Mouse (Mus musculus) lung, postnatal 4 days (tissue): Measurements from ENCODE around the gene Sstr4.

ENCODE experiments used
- DNase-seq, 2 experiments: peaks; one replicate each; pipeline ENCODE4 v3.0.0; 2021

Sstr4 gene

DNA sequence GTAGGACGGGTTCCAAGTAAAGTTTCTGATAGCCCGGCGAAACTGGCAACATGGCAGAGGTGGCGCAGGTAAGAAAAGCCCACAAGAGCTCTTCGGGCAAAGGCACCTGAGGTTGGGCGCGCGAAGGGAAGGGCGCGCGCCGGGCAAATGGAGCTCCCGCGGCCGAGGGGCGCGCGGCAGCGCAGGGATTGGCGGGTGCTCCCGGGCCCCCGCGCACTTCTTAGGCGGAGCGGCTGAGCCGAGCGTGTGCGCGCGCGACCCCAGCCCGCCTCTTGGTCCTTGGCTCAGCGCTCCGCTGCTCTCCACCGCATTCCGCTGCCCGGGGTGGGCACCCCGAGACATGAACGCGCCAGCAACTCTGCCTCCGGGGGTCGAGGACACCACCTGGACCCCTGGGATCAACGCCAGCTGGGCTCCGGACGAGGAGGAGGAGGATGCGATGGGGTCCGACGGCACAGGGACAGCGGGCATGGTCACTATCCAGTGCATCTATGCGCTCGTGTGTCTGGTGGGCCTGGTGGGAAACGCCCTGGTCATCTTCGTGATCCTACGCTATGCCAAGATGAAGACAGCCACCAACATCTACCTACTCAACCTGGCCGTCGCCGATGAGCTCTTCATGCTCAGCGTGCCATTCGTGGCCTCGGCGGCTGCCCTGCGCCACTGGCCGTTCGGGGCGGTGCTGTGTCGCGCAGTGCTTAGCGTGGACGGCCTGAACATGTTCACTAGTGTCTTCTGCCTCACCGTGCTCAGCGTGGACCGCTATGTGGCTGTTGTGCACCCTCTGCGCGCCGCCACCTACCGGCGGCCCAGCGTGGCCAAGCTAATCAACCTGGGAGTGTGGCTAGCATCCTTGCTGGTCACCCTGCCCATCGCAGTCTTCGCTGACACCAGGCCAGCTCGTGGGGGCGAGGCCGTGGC, at the start of gene Sstr4:
TSS of gene Sstr4 (plus strand) at position 214 of the 921 bp plus-strand sequence.
- peak; percentile 72 to 74 for DNase-seq

DNA sequence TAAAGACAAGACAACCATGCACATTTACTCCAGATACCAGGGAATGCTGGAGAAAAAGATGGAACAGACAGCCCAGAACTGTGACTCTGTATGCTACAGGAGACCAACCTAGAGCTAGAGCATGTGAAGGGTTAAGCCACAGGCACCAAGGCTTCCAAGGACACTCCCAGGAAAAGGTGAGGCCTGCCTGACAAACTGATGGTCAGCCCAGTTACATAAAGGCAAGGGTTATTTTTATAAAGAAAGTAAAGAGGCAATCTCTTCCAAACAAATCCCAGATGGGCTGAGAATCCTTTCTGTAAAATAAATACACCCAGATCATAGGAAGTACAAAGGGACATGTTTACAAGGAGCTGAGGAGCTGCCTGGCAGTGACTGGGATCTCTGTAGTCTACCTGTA, 49.8 kb upstream of the Sstr4 start:
- DNase-seq: peak; percentile 21 to 54

DNA sequence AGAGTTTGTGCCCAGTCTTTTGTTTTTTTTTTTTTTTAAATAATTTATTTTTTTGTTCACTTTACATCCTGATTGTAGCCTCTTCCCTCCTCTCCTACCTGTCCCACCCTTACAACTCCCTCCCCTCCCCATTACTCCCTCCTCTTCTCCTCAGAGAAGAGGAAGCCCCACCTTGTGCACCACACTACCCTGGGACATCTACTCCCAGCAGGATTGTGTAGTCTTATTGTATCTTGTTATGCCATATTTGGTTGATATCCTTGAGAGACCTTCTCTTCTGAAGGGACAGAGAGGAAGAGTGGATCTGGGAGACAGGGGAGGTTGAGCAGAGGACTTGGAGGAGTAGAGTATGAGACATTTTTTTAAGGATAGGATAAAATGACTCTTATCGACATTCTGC, 48.2 kb upstream of the Sstr4 start:
- DNase-seq: no peak

DNA sequence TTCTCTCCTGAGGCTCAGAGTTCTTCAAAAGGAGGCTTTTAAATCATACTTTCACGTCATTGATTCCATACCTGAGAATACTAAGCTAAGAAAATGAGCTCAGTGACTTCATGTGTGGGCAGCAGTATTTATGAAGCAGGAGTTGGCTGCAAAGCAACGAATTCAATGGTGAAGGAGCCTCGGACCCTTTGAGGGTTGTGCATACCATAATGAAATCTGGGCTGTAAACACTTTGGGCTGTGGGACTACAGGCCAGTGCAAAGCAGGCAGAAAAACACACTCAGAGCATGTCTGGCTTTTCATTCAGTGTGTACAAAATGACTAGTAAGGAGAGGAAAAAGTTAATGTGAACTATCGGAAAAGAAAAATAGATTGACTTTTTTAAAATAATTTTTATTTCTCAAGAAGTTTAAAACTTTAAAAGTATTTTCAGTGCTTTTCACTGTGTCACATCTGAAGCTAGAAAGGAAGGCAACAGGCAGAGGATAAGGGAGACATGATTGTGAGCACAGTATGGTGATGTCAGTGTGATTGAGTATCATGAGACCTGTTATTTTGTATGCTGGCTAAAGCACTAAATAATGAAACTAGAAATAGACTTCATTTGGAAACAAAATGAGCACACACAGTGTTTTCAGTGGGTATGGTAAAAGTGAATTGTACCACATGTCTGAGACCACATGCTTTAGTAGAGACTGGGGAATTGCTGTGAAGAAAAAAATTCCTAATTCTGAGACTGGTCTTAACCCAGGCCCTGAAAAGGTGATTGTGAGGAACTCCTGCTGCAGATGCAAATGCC, 45.4 kb upstream of the Sstr4 start:
- DNase-seq: no peak

DNA sequence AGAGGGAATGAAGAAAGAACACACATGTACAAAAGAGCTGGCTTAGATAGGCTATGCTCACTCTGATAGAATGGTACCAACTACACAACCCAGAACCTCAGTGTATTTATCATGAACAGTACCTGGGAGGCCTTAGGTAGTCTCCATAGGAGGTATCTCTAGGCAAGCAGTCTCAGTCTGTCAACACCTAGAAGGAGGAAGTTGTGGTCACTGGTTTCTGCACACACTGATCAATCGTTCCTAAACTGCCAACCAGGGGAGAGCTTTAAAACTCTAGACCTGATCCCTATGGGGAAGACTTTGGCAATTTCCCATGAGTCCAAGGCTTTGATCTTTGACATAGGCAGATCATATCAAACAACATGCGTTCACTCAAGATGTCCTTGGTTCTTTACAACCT, 44.7 kb upstream of the Sstr4 start:
- DNase-seq: no peak

DNA sequence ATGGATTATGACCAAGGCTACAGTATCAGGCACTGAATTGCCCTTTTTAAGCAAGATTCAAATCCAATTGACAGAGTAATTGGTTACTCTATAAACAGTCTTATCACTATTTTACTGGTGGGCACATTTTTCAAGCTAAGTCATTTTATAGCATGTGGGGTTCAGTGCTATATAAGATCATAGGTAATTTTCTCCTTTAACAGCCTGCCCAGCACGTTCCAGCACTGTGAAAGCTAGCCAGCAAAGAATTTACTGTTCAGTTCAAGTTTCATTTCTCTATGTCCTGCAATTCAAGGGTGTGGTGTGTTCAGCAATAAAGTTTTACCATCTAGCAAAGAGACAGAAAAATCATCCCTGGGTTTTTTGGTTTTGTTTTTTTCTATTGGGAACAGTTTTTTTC, 42.5 kb upstream of the Sstr4 start:
- DNase-seq: no peak

DNA sequence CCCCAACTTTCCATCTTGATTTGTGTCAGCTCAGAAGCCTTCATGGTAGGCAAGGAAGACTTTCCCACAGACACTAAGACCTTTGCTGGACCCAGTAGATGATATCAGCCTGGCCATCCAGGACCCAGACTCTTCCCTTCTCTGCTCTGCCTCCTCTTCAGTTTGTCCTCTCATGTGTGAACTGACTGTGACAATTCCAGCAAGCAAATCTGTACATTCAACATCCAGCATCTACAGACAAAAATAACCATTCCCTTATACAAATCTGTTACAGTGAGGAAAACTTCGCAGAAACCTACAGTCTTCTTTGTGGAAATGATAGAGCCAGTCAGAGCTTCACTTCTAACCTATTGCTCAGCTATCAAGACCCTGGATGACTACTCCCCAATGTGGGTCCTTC, 38.0 kb upstream of the Sstr4 start:
- DNase-seq: no peak

DNA sequence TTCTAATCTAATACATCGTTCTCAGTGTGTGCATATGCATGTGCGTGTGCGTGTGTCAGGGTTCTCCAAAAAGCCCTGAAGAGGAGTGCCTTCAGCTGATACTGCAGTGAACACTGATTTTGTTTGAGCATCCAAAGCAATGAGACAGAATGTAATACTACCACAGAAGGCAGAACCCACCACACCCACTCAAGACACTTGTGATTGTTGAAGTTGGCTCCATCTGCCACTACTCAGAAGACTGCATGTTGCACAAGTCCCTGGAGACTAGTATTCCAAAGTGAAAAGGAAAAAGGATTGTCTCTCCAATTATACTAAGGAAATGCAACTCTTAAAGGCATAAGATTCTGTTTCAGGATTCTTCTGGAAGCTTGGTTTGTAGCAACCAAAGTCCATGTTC, 30.6 kb upstream of the Sstr4 start:
- DNase-seq: no peak

DNA sequence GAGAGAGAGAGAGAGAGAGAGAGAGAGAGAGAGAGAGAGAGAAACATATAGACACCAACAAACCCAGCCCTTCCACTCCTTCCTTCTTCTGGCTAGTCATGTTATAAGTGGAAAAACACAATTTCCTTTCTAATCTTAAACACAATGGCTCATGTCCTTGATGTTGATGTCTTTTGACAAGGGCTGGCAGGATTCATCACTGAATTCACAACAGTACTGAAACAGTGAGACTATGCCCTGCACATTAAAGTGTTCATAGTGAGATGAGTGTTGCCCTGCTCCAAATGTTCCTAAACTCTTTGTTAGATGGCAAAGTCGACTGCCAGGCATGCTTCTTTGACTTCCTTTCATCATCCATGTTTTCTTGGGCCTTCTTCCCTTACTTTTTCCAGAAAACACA, 29.9 kb upstream of the Sstr4 start:
- DNase-seq: no peak

DNA sequence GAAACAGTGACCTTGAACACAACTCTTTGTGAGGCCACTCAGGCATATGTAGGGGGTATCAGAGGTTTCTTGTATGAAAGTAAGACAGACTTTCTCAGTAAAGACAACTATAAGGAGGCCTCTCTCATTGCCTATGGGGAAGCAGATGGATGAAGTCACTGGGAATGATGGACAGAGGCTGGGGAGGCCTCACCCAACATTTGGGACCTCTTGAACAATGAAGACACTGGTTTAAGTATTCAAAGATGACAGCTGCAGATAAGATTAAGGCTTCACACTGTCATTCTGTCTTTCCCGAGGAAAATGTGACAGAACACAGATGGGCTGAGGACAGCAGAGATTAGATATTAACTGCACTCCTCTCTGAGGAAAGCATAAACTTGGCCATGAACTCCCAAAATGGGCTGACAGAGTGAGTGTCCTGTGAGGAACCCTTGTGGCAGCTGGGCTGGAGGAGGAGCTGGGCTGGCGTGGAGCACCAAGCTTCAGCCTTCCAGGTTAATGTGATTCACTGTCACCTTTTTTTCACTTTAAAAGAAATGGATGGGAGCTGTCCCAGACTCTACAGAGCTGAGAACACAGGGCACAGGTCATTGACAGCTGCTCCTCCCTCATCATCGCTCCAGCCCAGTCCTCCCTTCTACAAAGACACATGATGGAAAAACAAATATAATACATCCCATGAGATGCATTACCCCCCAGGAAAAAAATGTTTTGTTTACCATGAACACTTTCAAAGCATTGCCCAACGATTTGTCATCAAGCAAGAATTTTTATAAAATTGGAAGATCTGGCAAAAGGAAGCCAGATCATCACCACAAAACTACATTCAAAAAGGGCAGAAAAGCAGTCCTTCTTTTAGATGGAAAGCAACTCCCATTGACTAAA, 23.2 kb upstream of the Sstr4 start:
- peak; percentile 33 to 72 for DNase-seq

DNA sequence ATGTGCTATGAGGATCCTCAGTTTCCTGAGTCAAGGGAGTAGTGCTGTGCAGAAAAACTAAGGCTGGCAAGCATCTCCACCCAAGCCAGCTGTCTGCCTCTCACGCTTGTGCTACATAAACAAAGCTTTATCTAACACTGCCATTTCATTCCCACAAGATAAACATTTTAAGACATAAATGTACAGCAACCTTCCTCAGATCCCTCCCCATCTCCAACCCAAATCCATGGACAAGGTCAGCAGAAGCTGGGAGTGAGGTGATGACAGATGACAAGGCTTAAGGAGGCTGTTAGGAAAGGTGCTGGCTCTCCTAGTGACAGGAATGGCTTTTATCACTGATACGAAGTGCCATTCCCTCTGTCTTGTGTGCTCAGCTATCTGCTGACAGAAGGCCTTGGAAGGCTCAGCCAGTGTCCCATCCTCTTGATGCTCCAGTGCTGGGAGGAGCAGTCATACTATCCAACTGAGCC, 21.5 kb upstream of the Sstr4 start:
- peak; percentile 33 to 72 for DNase-seq

DNA sequence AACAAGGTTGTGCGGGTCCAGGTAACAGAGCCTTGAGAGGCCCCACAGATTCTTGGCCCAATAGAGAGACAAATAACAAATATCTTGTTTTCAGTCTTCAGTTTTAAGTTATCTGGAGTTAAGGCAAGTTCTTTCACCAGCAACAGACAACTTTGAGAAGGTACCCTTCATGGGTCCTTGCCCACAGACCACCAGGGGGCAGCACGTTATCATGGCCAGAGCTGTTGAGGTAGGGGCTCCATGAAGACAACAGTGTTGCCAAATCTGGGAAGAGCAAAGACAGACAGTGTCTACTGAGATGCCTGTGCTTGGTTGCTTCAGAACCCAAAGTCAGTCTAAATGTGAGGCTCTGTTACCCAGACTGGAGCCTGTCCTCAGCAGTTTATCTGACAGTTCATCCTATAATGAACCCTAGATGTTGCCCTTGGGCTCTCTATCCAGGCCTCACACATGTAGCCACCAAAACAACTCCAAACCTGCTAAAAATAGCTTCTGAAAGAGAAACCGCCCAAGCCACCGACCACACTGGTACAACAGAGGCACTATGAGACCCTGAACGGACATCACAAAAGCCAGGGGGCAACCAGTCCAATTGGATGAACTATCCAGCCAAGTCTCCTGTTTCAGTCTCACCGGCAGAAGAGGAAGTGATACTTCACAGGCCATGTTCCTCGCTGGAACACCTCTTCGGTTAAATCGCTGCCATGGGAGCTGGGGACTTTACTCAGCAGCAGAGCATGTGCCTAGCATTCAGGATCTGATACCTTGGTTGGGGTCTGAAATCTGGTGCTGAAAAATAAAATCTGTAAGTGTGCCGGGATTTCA, 19.6 kb upstream of the Sstr4 start:
- DNase-seq: peak; percentile 53 to 69

DNA sequence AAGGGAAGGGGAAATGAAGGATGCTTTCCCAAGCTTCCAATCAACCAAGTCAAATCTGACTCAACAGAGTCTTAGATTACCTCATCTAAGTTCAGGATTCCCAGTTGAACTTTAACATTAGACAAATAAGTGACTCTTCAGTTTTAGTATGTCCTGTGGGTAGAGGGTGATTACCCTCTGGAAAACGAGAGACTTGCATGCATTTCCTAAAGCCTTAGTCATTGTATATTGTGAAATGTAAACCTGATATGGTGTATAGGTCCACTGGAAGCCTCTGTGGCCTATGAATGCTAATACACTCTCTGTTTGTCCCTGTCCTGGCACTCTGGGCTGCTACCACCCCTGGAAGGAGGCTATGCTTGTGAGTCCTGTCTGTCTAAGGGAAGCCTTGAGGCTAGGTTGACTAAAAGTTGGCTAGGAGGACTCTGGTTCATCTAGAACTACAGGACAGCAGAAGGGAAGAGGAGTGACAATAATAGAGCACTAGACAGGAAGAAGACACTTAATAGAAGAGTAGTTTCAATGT, 16.3 kb upstream of the Sstr4 start:
- no peak for DNase-seq

DNA sequence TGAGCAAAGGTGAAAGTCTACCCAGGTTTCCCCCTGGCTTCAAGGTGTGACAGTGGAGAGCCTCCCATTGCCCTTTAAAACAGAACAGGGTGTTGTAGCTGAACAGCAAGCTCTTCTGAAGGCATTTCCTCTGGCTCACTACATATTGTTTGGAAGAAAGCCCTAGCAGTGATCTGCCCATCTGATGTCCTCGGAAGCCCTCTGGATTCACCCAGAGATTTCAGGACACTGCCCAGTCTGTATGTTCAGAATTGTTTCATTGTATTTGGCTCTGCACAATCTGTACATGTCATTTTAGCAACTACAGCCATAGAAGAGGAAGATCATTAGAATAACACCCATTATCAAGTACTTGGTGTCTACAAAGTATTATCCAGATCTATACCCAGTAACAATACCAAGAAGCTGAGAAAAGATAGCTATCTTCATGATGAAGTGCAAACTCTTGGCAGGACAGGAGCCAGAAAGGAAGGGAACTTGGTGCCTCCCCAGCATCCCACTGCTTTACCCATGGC, 15.2 kb upstream of the Sstr4 start:
- no peak for DNase-seq

DNA sequence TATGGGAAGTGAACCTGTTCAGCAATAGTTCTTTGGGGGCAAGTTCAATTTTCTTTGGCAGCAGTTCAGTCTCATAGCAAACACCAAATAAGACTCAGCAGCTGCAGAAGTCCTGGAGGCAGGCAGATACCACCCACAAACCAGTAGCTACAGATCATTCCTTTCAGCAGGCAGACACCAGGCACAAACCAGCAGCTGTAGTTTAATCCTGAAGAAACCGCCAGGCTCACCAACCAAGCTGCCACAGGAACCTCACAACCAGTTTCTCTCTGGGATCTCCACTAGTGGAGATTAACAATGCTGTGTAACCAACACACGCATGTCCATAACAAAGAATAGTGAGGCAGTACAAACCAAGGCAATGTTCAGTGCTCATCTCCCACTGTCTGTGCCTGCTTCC, 14.1 kb upstream of the Sstr4 start:
- no peak for DNase-seq

DNA sequence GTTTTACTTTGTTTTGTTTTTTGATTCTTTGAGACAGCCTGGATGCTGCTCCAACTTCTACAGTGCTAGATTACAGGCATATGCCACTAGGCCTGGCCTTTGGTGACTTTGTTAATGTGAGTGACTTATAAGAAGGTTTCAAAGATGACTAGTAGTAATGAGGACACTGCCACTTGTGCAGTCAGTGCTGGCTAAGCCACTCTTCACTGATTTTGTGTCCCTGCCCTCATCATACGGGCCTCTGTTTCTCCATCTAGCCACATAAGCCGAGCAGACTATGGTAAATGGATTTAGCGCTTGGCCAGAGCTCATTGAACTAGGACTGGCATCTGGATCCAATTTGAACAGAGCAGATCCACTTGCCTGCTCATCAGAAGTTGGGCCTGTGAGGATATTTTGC, 8.7 kb upstream of the Sstr4 start:
- DNase-seq: no peak

DNA sequence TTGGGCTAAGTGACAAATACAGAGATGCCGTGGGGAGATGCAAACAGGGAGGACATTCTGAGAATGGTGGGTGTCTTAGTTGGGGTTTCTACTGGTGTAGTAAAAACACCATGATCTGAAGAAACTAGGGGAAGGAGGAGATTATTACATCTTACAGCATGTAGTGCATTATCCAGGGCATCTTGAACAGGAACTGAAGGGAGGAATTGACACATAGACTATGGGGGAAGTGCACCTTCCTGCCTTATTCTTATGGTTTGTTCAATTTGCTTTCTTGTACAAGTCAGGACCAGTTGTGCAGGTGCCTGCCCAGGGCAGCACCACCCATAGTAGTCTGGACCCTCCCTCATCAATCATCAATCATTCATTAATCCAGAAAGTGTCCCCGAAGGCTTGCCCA, 8.2 kb upstream of the Sstr4 start:
- no peak for DNase-seq

DNA sequence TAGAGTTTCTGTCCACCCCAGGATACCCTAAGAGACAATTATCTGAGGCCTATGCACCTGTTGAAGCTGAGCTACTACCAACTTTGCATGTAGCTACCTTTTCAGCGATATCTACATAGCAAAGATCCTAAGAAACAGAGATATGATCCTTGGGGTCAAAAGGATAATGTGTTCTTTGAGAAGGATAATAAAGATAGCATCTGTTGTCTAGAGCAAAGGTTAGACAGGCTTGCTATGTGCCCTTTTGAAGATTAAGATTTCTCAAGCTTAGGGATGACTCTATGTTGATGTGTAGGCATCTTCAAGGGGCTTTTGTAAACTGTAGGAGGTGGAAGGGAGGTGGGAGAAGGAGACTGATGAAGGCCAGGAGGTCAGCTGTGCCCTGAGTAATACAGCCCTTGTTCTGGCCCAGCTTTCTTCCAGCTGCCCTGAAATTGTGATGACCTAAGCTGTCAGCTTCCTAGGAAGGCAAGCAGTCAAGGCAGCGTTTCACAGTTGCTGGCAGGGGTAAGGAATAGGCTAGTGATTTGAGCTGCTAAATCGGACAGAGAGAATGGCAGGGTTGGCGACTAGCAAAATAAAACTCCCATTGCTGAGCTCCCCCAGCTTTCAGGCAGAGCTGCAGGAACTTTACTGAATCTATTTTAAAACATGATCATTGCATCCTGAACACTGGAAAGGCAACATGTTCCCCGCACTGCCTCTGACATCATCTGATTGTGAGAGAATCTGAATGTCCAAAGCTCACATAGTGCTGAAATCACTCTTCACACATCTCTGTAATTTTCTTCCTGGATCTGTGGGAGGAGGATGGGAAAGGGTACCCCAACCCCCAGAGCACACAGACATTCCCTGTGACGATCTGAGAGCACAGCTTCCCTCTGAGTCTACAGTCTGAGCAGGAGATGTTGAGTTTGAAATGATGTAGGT, 7.2 kb upstream of the Sstr4 start:
- no peak for DNase-seq

DNA sequence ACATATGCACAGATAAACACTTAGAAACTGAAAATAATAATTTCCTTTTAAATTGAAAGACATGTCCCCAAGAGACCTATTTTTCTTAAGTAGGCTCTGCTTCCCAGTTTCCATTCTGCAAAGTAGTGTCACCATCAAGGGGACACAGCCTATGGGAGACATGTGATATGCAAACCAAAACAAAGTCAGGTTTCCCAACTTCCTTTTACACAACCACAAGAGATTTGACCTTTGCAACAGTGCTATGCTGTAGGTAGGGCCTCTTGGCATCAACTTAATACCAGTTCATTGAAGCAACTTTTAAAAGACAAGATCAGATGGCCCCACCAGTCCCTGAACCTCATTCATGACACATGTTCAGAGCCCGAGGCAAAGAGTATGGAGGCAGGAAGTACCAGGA, 2.0 kb upstream of the Sstr4 start:
- DNase-seq: peak in 1 of 2 experiments; percentile 15

DNA sequence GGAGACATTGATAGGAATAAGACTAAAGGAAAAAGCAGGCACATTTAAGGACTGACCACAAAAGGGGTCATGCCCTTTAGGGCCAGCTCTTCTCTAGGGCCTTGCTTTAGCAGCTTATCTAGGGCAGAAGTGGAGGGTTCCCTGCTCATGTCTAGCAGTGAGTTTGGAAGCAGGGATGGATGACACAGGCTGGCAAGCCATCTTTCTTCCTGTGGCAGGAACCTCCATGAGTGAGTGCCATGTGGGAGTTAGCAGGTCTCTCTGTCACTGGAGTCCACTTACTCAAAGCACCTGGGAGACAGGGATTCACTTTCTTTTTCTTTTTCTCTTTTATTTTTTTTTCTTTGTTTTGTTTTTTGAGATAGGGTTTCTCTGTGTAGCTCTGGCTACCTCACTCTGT, 1.3 kb upstream of the Sstr4 start:
- DNase-seq: peak in 1 of 2 experiments; percentile 7
